Mouse (Mus musculus) heart, adult 2 months (tissue): Measurements from ENCODE around the gene Sumf2.
A peak's percentile ranks its signal among the peaks of the same experiment; 100 is the strongest.

ENCODE experiments used
- CTCF ChIP-seq: fragments of 200-600 bp; IDR thresholded peaks from 2 replicates; pipeline ENCODE4 v1.8.1; 2022; ENCODE audit warnings: antibody characterized with exemption, mild to moderate bottlenecking, moderate library complexity
- EP300 ChIP-seq: fragments of 200-500 bp; IDR thresholded peaks from 2 replicates; pipeline ENCODE4 v1.6.1; 2011; ENCODE audit warnings: low read depth, low read length, control low read depth; ENCODE audit not compliant: insufficient read depth
- POLR2A ChIP-seq: fragments of 200-500 bp; IDR thresholded peaks from 2 replicates; pipeline ENCODE4 v1.6.1; 2011; ENCODE audit warnings: mild to moderate bottlenecking, low read depth, low read length, control low read depth; ENCODE audit not compliant: insufficient read depth

- peak; percentile 54 for TF ChIP-seq CTCF
- TF ChIP-seq POLR2A: no peak; the same call in none of the 2 replicates
- TF ChIP-seq EP300: no peak
Measured at GRCm38 (mm10) chr5:129908242-129908965, 61.6 kb downstream of the Sumf2 start, which contains the start of gene Nupr1l.
